Mouse (Mus musculus): ENCODE results near the gene Ankfn1. TPM values are rescaled to one million over a fixed set of nuclear protein-coding genes. Genes with fewer than 3 reads are reported as not detected.

The Ankfn1 gene
- polyA plus RNA-seq, 1 experiment from 2014 or later = 0.18 TPM

GRCm38 (mm10) chr11:89733973-89734693 is 43.3 kb downstream of the Ankfn1 start:
- 71% methylated on average over 10 of the region's 10 CpGs for WGBS
- DNase-seq (ENCODE audit: low spot score) = no peak

GRCm38 (mm10) chr11:89733526-89733925 is 43.9 kb downstream of the Ankfn1 start:
- WGBS = 84% methylated on average over 7 of the region's 7 CpGs
- DNase-seq (ENCODE audit: low spot score) = no peak
- Histone ChIP-seq H3K36me3 (no peaks in the 10 kb centered on the region), H3K9me3 (no peaks in the 10 kb centered on the region), H3K4me3 (no peak overlapping the region), H3K27me3 (ENCODE audit: insufficient read depth, poor library complexity, severe bottlenecking) (no peaks in the 10 kb centered on the region), H3K4me1 (0 out of 2 replicates have a peak, but pooled peaks cover 8% of the 10 kb centered on the region), H3K27ac (no peak overlapping the region)

More at GRCm38 (mm10) chr11:89733973-89734693, 43.3 kb downstream of the Ankfn1 start:
- Histone ChIP-seq H3K27me3 (ENCODE audit: insufficient read depth, poor library complexity, severe bottlenecking) (no peaks in the 10 kb centered on the region), H3K27ac (no peak overlapping the region), H3K4me3 (no peak overlapping the region), H3K9me3 (no peaks in the 10 kb centered on the region), H3K36me3 (no peaks in the 10 kb centered on the region), H3K4me1 (0 out of 2 replicates have a peak, but pooled peaks cover 8% of the 10 kb centered on the region)

GRCm38 (mm10) chr11:89720847-89721246 is 56.6 kb downstream of the Ankfn1 start:
- WGBS = 19% methylated on average over 5 of the region's 5 CpGs
- H3K27ac ChIP-seq = no peak overlapping the region
- no peak for DNase-seq (ENCODE audit: low spot score)

GRCm38 (mm10) chr11:89718491-89718982 is 58.9 kb downstream of the Ankfn1 start:
- no peak overlapping the region for H3K27ac ChIP-seq
- no peaks in the 10 kb centered on the region for H3K27me3 ChIP-seq (ENCODE audit: insufficient read depth, poor library complexity, severe bottlenecking)
- H3K4me3 ChIP-seq = no peak overlapping the region
- no peaks in the 10 kb centered on the region for H3K9me3 ChIP-seq
- H3K4me1 ChIP-seq = no peaks in the 10 kb centered on the region
- H3K36me3 ChIP-seq = no peaks in the 10 kb centered on the region
- DNase-seq (ENCODE audit: low spot score) = no peak
- whole genome bisulfite sequencing = 87% methylated on average over 14 of the region's 14 CpGs

More at GRCm38 (mm10) chr11:89720847-89721246, 56.6 kb downstream of the Ankfn1 start:
- Histone ChIP-seq H3K4me1 (no peaks in the 10 kb centered on the region), H3K4me3 (no peak overlapping the region), H3K36me3 (no peaks in the 10 kb centered on the region), H3K27me3 (ENCODE audit: insufficient read depth, poor library complexity, severe bottlenecking) (no peaks in the 10 kb centered on the region), H3K9me3 (no peaks in the 10 kb centered on the region)

- Histone ChIP-seq H3K27ac (no peak overlapping the region), H3K4me3 (no peak overlapping the region), H3K36me3 (no peaks in the 10 kb centered on the region), H3K4me1 (no peaks in the 10 kb centered on the region), H3K27me3 (ENCODE audit: insufficient read depth, poor library complexity, severe bottlenecking) (no peaks in the 10 kb centered on the region), H3K9me3 (no peaks in the 10 kb centered on the region)
- peak; percentile 64 for DNase-seq (ENCODE audit: low spot score)
- 80% methylated on average over 7 of the region's 7 CpGs for WGBS
These were observed 61.1 kb downstream of the Ankfn1 start for GRCm38 (mm10) chr11:89716351-89716750.

- WGBS = 89% methylated on average over 7 of the region's 7 CpGs
These were observed 68.9 kb downstream of the Ankfn1 start for GRCm38 (mm10) chr11:89708526-89708925.

GRCm38 (mm10) chr11:89696431-89697403 is 80.7 kb downstream of the Ankfn1 start:
- DNase-seq (ENCODE audit: low spot score) = peak; percentile 69
- no peak overlapping the region for H3K27ac ChIP-seq
- H3K4me3 ChIP-seq = no peak overlapping the region
- H3K36me3 ChIP-seq = no peaks in the 10 kb centered on the region
- H3K27me3 ChIP-seq (ENCODE audit: insufficient read depth, poor library complexity, severe bottlenecking) = 0 out of 2 replicates have a peak, but pooled peaks cover 3% of the 10 kb centered on the region
- WGBS = 60% methylated on average over 18 of the region's 18 CpGs
- 0 out of 2 replicates have a peak, but pooled peaks cover 3% of the 10 kb centered on the region for H3K4me1 ChIP-seq
- H3K9me3 ChIP-seq = no peaks in the 10 kb centered on the region

More at GRCm38 (mm10) chr11:89708526-89708925, 68.9 kb downstream of the Ankfn1 start:
- no peaks in the 10 kb centered on the region for H3K27me3 ChIP-seq (ENCODE audit: insufficient read depth, poor library complexity, severe bottlenecking)
- no peaks in the 10 kb centered on the region for H3K9me3 ChIP-seq
- peak; percentile 52 for DNase-seq (ENCODE audit: low spot score)
- no peaks in the 10 kb centered on the region for H3K36me3 ChIP-seq
- no peaks in the 10 kb centered on the region for H3K4me1 ChIP-seq
- H3K4me3 ChIP-seq = no peak overlapping the region
- H3K27ac ChIP-seq = no peak overlapping the region

- DNase-seq (ENCODE audit: low spot score) = peak; percentile 66
These were observed 83.8 kb downstream of the Ankfn1 start for GRCm38 (mm10) chr11:89693686-89694085.

GRCm38 (mm10) chr11:89676922-89677321 is 100.5 kb downstream of the Ankfn1 start:
- no peak for DNase-seq (ENCODE audit: low spot score)
- Histone ChIP-seq H3K4me1 (peaks cover 5% of the 10 kb centered on the region; the same call in 1 of the 2 replicates), H3K27ac (no peak overlapping the region), H3K27me3 (ENCODE audit: insufficient read depth, poor library complexity, severe bottlenecking) (no peaks in the 10 kb centered on the region), H3K4me3 (no peak overlapping the region), H3K36me3 (no peaks in the 10 kb centered on the region), H3K9me3 (no peaks in the 10 kb centered on the region)
- WGBS = 82% methylated on average over 2 of the region's 2 CpGs

More at GRCm38 (mm10) chr11:89693686-89694085, 83.8 kb downstream of the Ankfn1 start:
- H3K27ac ChIP-seq = no peak overlapping the region
- no peak overlapping the region for H3K4me3 ChIP-seq
- 0 out of 2 replicates have a peak, but pooled peaks cover 3% of the 10 kb centered on the region for H3K4me1 ChIP-seq
- 80% methylated on average over 4 of the region's 4 CpGs for WGBS
- H3K27me3 ChIP-seq (ENCODE audit: insufficient read depth, poor library complexity, severe bottlenecking) = 0 out of 2 replicates have a peak, but pooled peaks cover 3% of the 10 kb centered on the region
- no peaks in the 10 kb centered on the region for H3K9me3 ChIP-seq
- H3K36me3 ChIP-seq = no peaks in the 10 kb centered on the region

GRCm38 (mm10) chr11:89673916-89674507 is 103.4 kb downstream of the Ankfn1 start:
- DNase-seq (ENCODE audit: low spot score) = no peak
- no peaks in the 10 kb centered on the region for H3K27me3 ChIP-seq (ENCODE audit: insufficient read depth, poor library complexity, severe bottlenecking)
- 25% methylated on average over 1 of the region's 1 CpGs for WGBS

GRCm38 (mm10) chr11:89672510-89673085 is 104.9 kb downstream of the Ankfn1 start:
- Histone ChIP-seq H3K27me3 (ENCODE audit: insufficient read depth, poor library complexity, severe bottlenecking) (no peaks in the 10 kb centered on the region), H3K4me3 (no peak overlapping the region), H3K27ac (no peak overlapping the region), H3K9me3 (no peaks in the 10 kb centered on the region), H3K4me1 (peaks cover 5% of the 10 kb centered on the region; the same call in 1 of the 2 replicates), H3K36me3 (no peaks in the 10 kb centered on the region)
- WGBS = 72% methylated on average over 3 of the region's 3 CpGs
- DNase-seq (ENCODE audit: low spot score) = no peak

More at GRCm38 (mm10) chr11:89673916-89674507, 103.4 kb downstream of the Ankfn1 start:
- Histone ChIP-seq H3K36me3 (no peaks in the 10 kb centered on the region), H3K9me3 (no peaks in the 10 kb centered on the region), H3K27ac (no peak overlapping the region), H3K4me3 (no peak overlapping the region), H3K4me1 (peaks cover 5% of the 10 kb centered on the region; the same call in 1 of the 2 replicates)
